In the genomic region with DNA sequence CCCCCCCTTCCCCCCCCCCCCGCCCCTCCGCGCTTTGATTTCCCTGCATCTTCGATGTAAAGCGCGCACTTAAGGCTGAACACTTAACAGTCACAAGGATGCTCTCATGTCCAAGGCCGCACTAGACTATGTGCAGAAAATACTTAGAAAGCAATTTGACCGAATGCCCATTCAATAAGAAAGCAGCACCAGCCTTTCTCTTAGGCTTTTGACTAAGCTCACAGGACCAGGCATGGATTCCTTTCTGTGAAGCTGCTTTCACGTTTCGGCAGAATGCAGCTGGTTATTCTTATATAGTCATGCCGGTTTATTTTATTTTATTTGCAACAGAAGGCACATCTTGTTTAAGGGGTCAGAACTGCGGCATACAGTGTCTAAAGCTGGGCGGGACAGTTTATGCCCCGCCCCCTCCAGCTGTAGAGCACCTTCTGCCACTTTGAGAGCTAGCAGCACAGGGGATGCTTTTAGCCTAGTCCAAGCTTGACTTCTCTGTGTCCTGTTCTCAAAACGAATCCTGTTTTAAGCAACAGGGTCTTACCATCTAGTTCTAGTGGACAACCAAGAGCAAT, we compare ENCODE assay signal across 8 mouse cellular contexts. TPM values are rescaled to one million over a fixed set of nuclear protein-coding genes. Genes with fewer than 3 reads are reported as not detected.
DNase-seq lines count a peak whose midpoint lies in the region; ATAC-seq and TF ChIP-seq lines count a peak whose summit lies in the region.

No protein-coding gene starts in this region.

- no peaks in the 10 kb centered on the region for H3K27me3 ChIP-seq in heart, postnatal 0 days (ENCODE audit: control insufficient read depth, insufficient read depth, low read length)
- peaks cover 6% of the 10 kb centered on the region for H3K27me3 ChIP-seq in embryonic facial prominence, embryonic 10.5 days (replicated peaks; ENCODE audit: low read depth, poor library complexity, severe bottlenecking)
- H3K27me3 ChIP-seq in intestine, embryonic 15.5 days (replicated peaks) = no peaks in the 10 kb centered on the region
- H3K27me3 ChIP-seq in neural tube, embryonic 12.5 days (replicated peaks) = no peaks in the 10 kb centered on the region

- TF ChIP-seq EP300 in heart, postnatal 0 days (IDR thresholded peaks at IDR 0.05; ENCODE audit: low read depth) = no peak

- H3K4me3 ChIP-seq in heart, postnatal 0 days (ENCODE audit: low read depth, low read length) = no peak overlapping the region
- peak overlapping the region; percentile 46 for H3K4me3 ChIP-seq in embryonic facial prominence, embryonic 10.5 days
- H3K4me3 ChIP-seq in intestine, embryonic 15.5 days (replicated peaks) = no peak overlapping the region; the same call in 1 of the 2 replicates
- peak overlapping the region; percentile 22; the same call in 1 of the 2 replicates for H3K4me3 ChIP-seq in neural tube, embryonic 12.5 days

- no peak for TF ChIP-seq CTCF in heart, postnatal 0 days (IDR thresholded peaks at IDR 0.05; ENCODE audit: low read depth)

- no peak for DNase-seq in heart, postnatal 0 days (ENCODE audit: low spot score)
- no peak for DNase-seq in heart, adult 18-20 months
- peak; percentile 41 for DNase-seq in embryonic facial prominence, embryonic 10.5 days (ENCODE audit: low spot score)
- no peak for DNase-seq in right cerebral cortex, postnatal 10 days (ENCODE audit: low spot score in 2 of 2)
- DNase-seq in testis, postnatal 10 days (ENCODE audit: low spot score) = no peak
- DNase-seq in urinary bladder, postnatal 10 days (ENCODE audit: low spot score) = no peak

- no peak overlapping the region for H3K9ac ChIP-seq in heart, postnatal 0 days (replicated peaks; ENCODE audit: low read depth, low read length)
- H3K9ac ChIP-seq in intestine, embryonic 15.5 days = no peak overlapping the region
- peak overlapping the region; percentile 13; the same call in 1 of the 2 replicates for H3K9ac ChIP-seq in neural tube, embryonic 12.5 days

- WGBS in heart, postnatal 0 days = 22% methylated on average over 15 of the region's 15 CpGs
- WGBS in embryonic facial prominence, embryonic 10.5 days = 18% methylated on average over 15 of the region's 15 CpGs
- WGBS in intestine, embryonic 15.5 days = 19% methylated on average over 15 of the region's 15 CpGs
- WGBS in neural tube, embryonic 12.5 days = 20% methylated on average over 15 of the region's 15 CpGs

- peak overlapping the region; percentile 39 for H3K4me2 ChIP-seq in heart, postnatal 0 days (ENCODE audit: low read depth, low read length)
- H3K4me2 ChIP-seq in intestine, embryonic 15.5 days (replicated peaks) = peak overlapping the region; percentile 45
- peak overlapping the region; percentile 59 for H3K4me2 ChIP-seq in neural tube, embryonic 12.5 days (replicated peaks)

- H3K27ac ChIP-seq in heart, postnatal 0 days (ENCODE audit: low read depth) = no peak overlapping the region
- H3K27ac ChIP-seq in embryonic facial prominence, embryonic 10.5 days (replicated peaks) = no peak overlapping the region
- no peak overlapping the region for H3K27ac ChIP-seq in intestine, embryonic 15.5 days
- H3K27ac ChIP-seq in neural tube, embryonic 12.5 days = no peak overlapping the region

- no peaks in the 10 kb centered on the region for H3K9me3 ChIP-seq in heart, postnatal 0 days (replicated peaks; ENCODE audit: control insufficient read depth, low read length)
- no peaks in the 10 kb centered on the region for H3K9me3 ChIP-seq in embryonic facial prominence, embryonic 10.5 days
- H3K9me3 ChIP-seq in intestine, embryonic 15.5 days = no peaks in the 10 kb centered on the region
- no peaks in the 10 kb centered on the region for H3K9me3 ChIP-seq in neural tube, embryonic 12.5 days

- H3K4me1 ChIP-seq in heart, postnatal 0 days (ENCODE audit: control insufficient read depth, insufficient read depth) = no peaks in the 10 kb centered on the region
- H3K4me1 ChIP-seq in embryonic facial prominence, embryonic 10.5 days = peaks cover 12% of the 10 kb centered on the region
- no peaks in the 10 kb centered on the region for H3K4me1 ChIP-seq in intestine, embryonic 15.5 days (replicated peaks)
- no peaks in the 10 kb centered on the region; the same call in 1 of the 2 replicates for H3K4me1 ChIP-seq in neural tube, embryonic 12.5 days

- no peaks in the 10 kb centered on the region for H3K36me3 ChIP-seq in heart, postnatal 0 days (replicated peaks; ENCODE audit: control insufficient read depth, insufficient read depth, low read length)
- no peaks in the 10 kb centered on the region for H3K36me3 ChIP-seq in embryonic facial prominence, embryonic 10.5 days (replicated peaks)
- no peaks in the 10 kb centered on the region for H3K36me3 ChIP-seq in intestine, embryonic 15.5 days
- H3K36me3 ChIP-seq in neural tube, embryonic 12.5 days = no peaks in the 10 kb centered on the region

- no peak for ATAC-seq in heart, postnatal 0 days (ENCODE audit: insufficient read depth, low read depth)
- ATAC-seq in intestine, embryonic 15.5 days = peak; percentile 68
- ATAC-seq in neural tube, embryonic 12.5 days (ENCODE audit: low FRiP score, low read depth) = peak; percentile 63; the same call in 1 of the 2 replicates

RNA-seq across cellular contexts. Expression of a gene that starts 30.8 kb away (rescaled TPM):
- total RNA-seq in heart, postnatal 0 days (2014; rRNA removed; ENCODE audit: low replicate concordance) = not detected in 2 replicates
- 0.04 and 0.08 TPM in 2 replicates for polyA plus RNA-seq in heart, postnatal 0 days (2015; fragmentation: Nextera tagmentation; extraction: Ambion mirVana)
- total RNA-seq in heart, adult 18-20 months (2021) = under 1 TPM; 0.08 to 0.20 TPM
- polyA plus RNA-seq in embryonic facial prominence, embryonic 10.5 days (2016; fragmentation: Nextera tagmentation; extraction: Ambion mirVana) = 5.2 and 7.1 TPM in 2 replicates
- 5.3 TPM in 2 replicates for polyA plus RNA-seq in intestine, embryonic 15.5 days (2015; fragmentation: Nextera tagmentation; extraction: Ambion mirVana)
- 4.8 and 5.8 TPM in 2 replicates for polyA plus RNA-seq in neural tube, embryonic 12.5 days (2016; fragmentation: Nextera tagmentation; extraction: Ambion mirVana)

RNA-seq across cellular contexts. Expression of a gene that starts 48.6 kb away (rescaled TPM):
- not detected in 2 replicates for total RNA-seq in heart, postnatal 0 days (2014; rRNA removed; ENCODE audit: low replicate concordance)
- polyA plus RNA-seq in heart, postnatal 0 days (2015; fragmentation: Nextera tagmentation; extraction: Ambion mirVana) = not detected in 2 replicates
- total RNA-seq in heart, adult 18-20 months (2021) = not detected
- not detected in 2 replicates for polyA plus RNA-seq in embryonic facial prominence, embryonic 10.5 days (2016; fragmentation: Nextera tagmentation; extraction: Ambion mirVana)
- not detected in 2 replicates for polyA plus RNA-seq in intestine, embryonic 15.5 days (2015; fragmentation: Nextera tagmentation; extraction: Ambion mirVana)
- polyA plus RNA-seq in neural tube, embryonic 12.5 days (2016; fragmentation: Nextera tagmentation; extraction: Ambion mirVana) = 0.25 and 0.95 TPM in 2 replicates

Comparison
In these comparisons a context has a peak if more than half of its experiments do, and no peak if none do; other contexts are left out.
1. H3K4me3 ChIP-seq: peak in embryonic facial prominence, embryonic 10.5 days (single experiment) and neural tube, embryonic 12.5 days (single experiment); none in heart, postnatal 0 days (single experiment) and intestine, embryonic 15.5 days (single experiment).
2. Peak in every context shown above with its lines, with median percentiles within 50 percentile points of each other: H3K4me2 ChIP-seq.